Mouse (Mus musculus) MEL (cell line): ENCODE results near the gene Gnaq. TPM values are rescaled to one million over a fixed set of nuclear protein-coding genes. Genes with fewer than 3 reads are reported as not detected.

Experiments
- DNase-seq: peaks from one replicate; pipeline ENCODE4 v3.0.0; 2011; ENCODE audit warnings: low read depth, low spot score
- H3K27ac ChIP-seq: 2 replicates; pipeline ENCODE4 v1.5.1; 2012; ENCODE audit warnings: low read depth, mild to moderate bottlenecking, control low read depth, low read length, moderate library complexity; ENCODE audit not compliant: control insufficient read depth
- H3K27me3 ChIP-seq, 2 experiments: fragments of 150-350 bp in 1 of 2; sonication (generic) in 1 of 2; 2 replicates each; pipeline ENCODE4 v1.6.1; 2012; ENCODE audit warnings: low read length in 2 of 2, mild to moderate bottlenecking in 2 of 2, improper control_type of control experiment in 1 of 2, moderate library complexity in 1 of 2; ENCODE audit not compliant: insufficient read depth in 2 of 2, control insufficient read depth in 1 of 2
- H3K36me3 ChIP-seq, 2 experiments: 2 replicates each; pipeline ENCODE4 v1.6.1; 2012 to 2014; ENCODE audit warnings: low read length in 2 of 2, improper control_type of control experiment in 1 of 2, inconsistent platforms in 1 of 2, mild to moderate bottlenecking in 1 of 2; ENCODE audit not compliant: insufficient read depth in 2 of 2, control insufficient read depth in 1 of 2
- H3K4me1 ChIP-seq, 2 experiments: fragments of 150-350 bp in 1 of 2; sonication (generic) in 1 of 2; 2 replicates each; pipeline ENCODE4 v1.6.1; 2012; ENCODE audit warnings: low read length in 2 of 2, improper control_type of control experiment in 1 of 2, mild to moderate bottlenecking in 1 of 2; ENCODE audit not compliant: insufficient read depth in 2 of 2, control insufficient read depth in 1 of 2
- H3K4me3 ChIP-seq, 2 experiments: fragments of 150-350 bp in 1 of 2; sonication (generic) in 1 of 2; 2 replicates each; pipeline ENCODE4 v1.5.1; 2012; ENCODE audit warnings: low read depth in 2 of 2, low read length in 2 of 2, mild to moderate bottlenecking in 2 of 2, moderate library complexity in 2 of 2, control low read depth in 1 of 2, improper control_type of control experiment in 1 of 2; ENCODE audit not compliant: control insufficient read depth in 1 of 2, insufficient read depth in 1 of 2
- H3K79me2 ChIP-seq: 2 replicates; pipeline ENCODE4 v1.6.1; 2012; ENCODE audit warnings: mild to moderate bottlenecking, low read length, moderate library complexity; ENCODE audit not compliant: control insufficient read depth, poor library complexity, insufficient read depth
- H3K9ac ChIP-seq: 2 replicates; pipeline ENCODE4 v1.6.1; 2012; ENCODE audit warnings: low read depth, mild to moderate bottlenecking, control low read depth, low read length, moderate library complexity; ENCODE audit not compliant: control insufficient read depth, poor library complexity, severe bottlenecking
- H3K9me3 ChIP-seq: fragments of 150-350 bp; sonication (generic); replicated peaks from 2 replicates; pipeline ENCODE4 v1.6.1; 2012; ENCODE audit warnings: mild to moderate bottlenecking, low read length, improper control_type of control experiment, moderate library complexity; ENCODE audit not compliant: insufficient read depth
- BHLHE40 ChIP-seq: IDR thresholded peaks from 2 replicates; pipeline ENCODE4 v1.6.1; 2012; ENCODE audit warnings: low read depth, mild to moderate bottlenecking, inconsistent platforms, low read length, improper control_type of control experiment, borderline replicate concordance
- CHD1 ChIP-seq: IDR thresholded peaks from 2 replicates; pipeline ENCODE4 v1.6.1; 2012; ENCODE audit warnings: low read depth, mild to moderate bottlenecking, inconsistent platforms, low read length, improper control_type of control experiment
- CTCF ChIP-seq, 3 experiments: IDR thresholded peaks in 2 of 3; conservative IDR thresholded peaks in 1 of 3; 2 replicates each; pipeline ENCODE4 v1.5.1; 2011 to 2012; ENCODE audit warnings: low read length in 3 of 3, low read depth in 2 of 3, mild to moderate bottlenecking in 2 of 3, improper control_type of control experiment in 1 of 3, inconsistent platforms in 1 of 3, mixed read lengths in 1 of 3, moderate library complexity in 1 of 3; ENCODE audit not compliant: control insufficient read depth in 1 of 3, insufficient read depth in 1 of 3, poor library complexity in 1 of 3, severe bottlenecking in 1 of 3
- E2F4 ChIP-seq: IDR thresholded peaks from 2 replicates; pipeline ENCODE4 v1.6.1; 2011; ENCODE audit warnings: low read depth, low read length, improper control_type of control experiment, borderline replicate concordance
- ELF1 ChIP-seq: IDR thresholded peaks from 2 replicates; pipeline ENCODE4 v1.6.1; 2014; ENCODE audit warnings: low read depth, mild to moderate bottlenecking, inconsistent platforms, low read length, improper control_type of control experiment, moderate library complexity
- GABPA ChIP-seq: IDR thresholded peaks from 2 replicates; pipeline ENCODE4 v1.6.1; 2012; ENCODE audit warnings: low read depth, mild to moderate bottlenecking, inconsistent platforms, low read length, improper control_type of control experiment, moderate library complexity
- GATA1 ChIP-seq: IDR thresholded peaks from 2 replicates; pipeline ENCODE4 v1.6.1; 2011; ENCODE audit warnings: low read depth, low read length, improper control_type of control experiment
- HCFC1 ChIP-seq: IDR thresholded peaks from 2 replicates; pipeline ENCODE4 v1.6.1; 2012; ENCODE audit warnings: low read depth, mild to moderate bottlenecking, inconsistent platforms, low read length, improper control_type of control experiment, moderate library complexity
- JUND ChIP-seq: IDR thresholded peaks from 2 replicates; pipeline ENCODE4 v1.6.1; 2011; ENCODE audit warnings: low read depth, mild to moderate bottlenecking, improper control_type of control experiment, low read length
- MAX ChIP-seq: IDR thresholded peaks from 2 replicates; pipeline ENCODE4 v1.6.1; 2011; ENCODE audit warnings: low read length, improper control_type of control experiment
- MEF2A ChIP-seq: IDR thresholded peaks from 2 replicates; pipeline ENCODE4 v1.6.1; 2014; ENCODE audit warnings: low read depth, mild to moderate bottlenecking, inconsistent platforms, low read length, improper control_type of control experiment; ENCODE audit not compliant: poor library complexity, insufficient replicate concordance, severe bottlenecking; ENCODE audit errors: extremely low read depth
- MXI1 ChIP-seq: IDR thresholded peaks from 2 replicates; pipeline ENCODE4 v1.6.1; 2011; ENCODE audit warnings: mild to moderate bottlenecking, low read depth, low read length, improper control_type of control experiment
- MYB ChIP-seq: IDR thresholded peaks from 2 replicates; pipeline ENCODE4 v1.6.1; 2011; ENCODE audit warnings: mild to moderate bottlenecking, low read depth, low read length, improper control_type of control experiment
- MYC ChIP-seq: IDR thresholded peaks from 2 replicates; pipeline ENCODE4 v1.6.1; 2011; ENCODE audit warnings: low read depth, mild to moderate bottlenecking, low read length, improper control_type of control experiment, moderate library complexity
- POLR2A ChIP-seq, 2 experiments: IDR thresholded peaks; 2 replicates each; pipeline ENCODE4 v1.6.1; 2011 to 2012; ENCODE audit warnings: low read length in 2 of 2, mild to moderate bottlenecking in 2 of 2, control low read depth in 1 of 2, improper control_type of control experiment in 1 of 2, low read depth in 1 of 2, moderate library complexity in 1 of 2; ENCODE audit not compliant: control insufficient read depth in 1 of 2, insufficient read depth in 1 of 2, poor library complexity in 1 of 2
- POLR2AphosphoS5 ChIP-seq: IDR thresholded peaks from 2 replicates; pipeline ENCODE4 v1.6.1; 2012; ENCODE audit warnings: low read depth, borderline replicate concordance, mild to moderate bottlenecking, inconsistent platforms, low read length, moderate library complexity, mixed read lengths
- RCOR1 ChIP-seq: IDR thresholded peaks from 2 replicates; pipeline ENCODE4 v1.6.1; 2012; ENCODE audit warnings: low read depth, mild to moderate bottlenecking, inconsistent platforms, low read length, improper control_type of control experiment
- SMC3 ChIP-seq: IDR thresholded peaks from 2 replicates; pipeline ENCODE4 v1.6.1; 2011; ENCODE audit warnings: low read depth, low read length, improper control_type of control experiment
- TAL1 ChIP-seq: IDR thresholded peaks from 2 replicates; pipeline ENCODE4 v1.6.1; 2012; ENCODE audit warnings: mild to moderate bottlenecking, inconsistent platforms, low read length, moderate library complexity, mixed read lengths
- TCF12 ChIP-seq: IDR thresholded peaks from 2 replicates; pipeline ENCODE4 v1.6.1; 2014; ENCODE audit warnings: low read depth, mild to moderate bottlenecking, inconsistent platforms, low read length, improper control_type of control experiment, moderate library complexity
- USF2 ChIP-seq, 2 experiments: IDR thresholded peaks; 2 replicates each; pipeline ENCODE4 v1.6.1; 2011 to 2012; ENCODE audit warnings: improper control_type of control experiment in 2 of 2, low read length in 2 of 2, borderline replicate concordance in 1 of 2, inconsistent platforms in 1 of 2, low read depth in 1 of 2, mild to moderate bottlenecking in 1 of 2; ENCODE audit not compliant: insufficient read depth in 1 of 2
- ZC3H11A ChIP-seq: IDR thresholded peaks from 2 replicates; pipeline ENCODE4 v1.6.1; 2012; ENCODE audit warnings: low read depth, mild to moderate bottlenecking, inconsistent platforms, low read length, improper control_type of control experiment
- polyA plus RNA-seq, 2 experiments: library from polyadenylated mRNA; stranded (reverse) in 1 of 2; unstranded in 1 of 2; fragments of >175 nt in 1 of 2; fragments of >200 nt in 1 of 2; gene quantifications; 2 replicates each; pipeline versions ENCODE4 v1.2.1 to v1.2.4; 2012; ENCODE audit warnings: low replicate concordance in 2 of 2, low read depth in 1 of 2; ENCODE audit not compliant: insufficient read length in 2 of 2, insufficient read depth in 1 of 2, missing spikeins in 1 of 2
- total RNA-seq: library from RNA; depleted of rRNA; stranded (reverse); fragments of 300-350 nt; gene quantifications from 2 replicates; pipeline ENCODE4 v1.2.3, GENCODE M21; 2012

Gene Gnaq
- total and polyA plus RNA-seq, 3 experiments = not detected

DNA sequence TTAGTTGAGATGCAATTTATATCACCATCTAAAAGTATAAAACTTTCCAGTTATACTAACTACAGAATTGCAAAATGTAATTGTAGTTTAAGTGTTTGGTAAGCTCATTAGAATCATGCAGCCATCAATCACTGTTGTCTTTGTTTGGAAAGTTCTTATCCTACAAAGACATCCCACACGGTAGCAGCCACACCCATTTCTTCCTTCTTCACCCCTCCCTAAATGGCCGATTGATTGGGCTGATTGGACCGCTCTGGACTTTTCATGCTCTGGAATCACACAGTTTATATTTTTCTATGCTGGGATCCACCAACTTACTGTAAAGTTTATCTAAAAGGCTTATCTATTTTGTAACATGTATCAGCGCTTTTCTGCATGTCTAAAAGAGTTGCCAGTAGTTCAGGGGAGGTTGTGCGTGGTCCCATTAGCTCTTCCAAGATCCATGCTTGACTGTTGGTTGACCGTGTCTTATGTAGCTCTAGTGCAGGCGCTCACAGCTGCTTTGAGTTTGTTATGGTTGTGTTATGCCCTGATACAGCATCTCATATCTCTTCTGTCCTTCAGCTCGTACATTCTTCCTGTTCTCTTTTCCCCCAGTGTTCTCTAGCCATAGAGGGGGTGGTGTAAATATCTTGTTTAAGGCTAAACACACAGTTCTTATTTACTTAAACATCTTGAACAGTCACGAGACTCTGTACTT is 56.6 kb downstream of the Gnaq start:
- DNase-seq = no peak
- H3K27me3 ChIP-seq = peaks cover 0 to 3% of the 10 kb centered on the region in 2 experiments; a peak in 1 of 4 replicates
- H3K4me1 ChIP-seq = no peaks in the 10 kb centered on the region
- no peaks in the 10 kb centered on the region for H3K36me3 ChIP-seq
- no peak overlapping the region for H3K4me3 ChIP-seq
- TF ChIP-seq MXI1 (no peak), SMC3 (no peak), RCOR1 (no peak)
- TF ChIP-seq, all 39 proteins: peak for 0
- H3K9ac ChIP-seq = no peak overlapping the region
- no peaks in the 10 kb centered on the region for H3K9me3 ChIP-seq
- no peak overlapping the region for H3K27ac ChIP-seq
- no peaks in the 10 kb centered on the region for H3K79me2 ChIP-seq

GRCm38 (mm10) chr19:16198162-16198561 is 65.5 kb downstream of the Gnaq start:
- no peak for DNase-seq
- Histone ChIP-seq H3K27ac (no peak overlapping the region), H3K27me3 (peaks cover 4 to 11% of the 10 kb centered on the region in 2 experiments; a peak in 3 of 4 replicates), H3K4me3 (no peak overlapping the region), H3K4me1 (no peaks in the 10 kb centered on the region), H3K36me3 (no peaks in the 10 kb centered on the region), H3K9ac (no peak overlapping the region), H3K9me3 (no peaks in the 10 kb centered on the region), H3K79me2 (no peaks in the 10 kb centered on the region)
- no peak for TF ChIP-seq POLR2A (IDR thresholded peaks at IDR 0.05; ENCODE audit: control insufficient read depth in 1 of 2, insufficient read depth in 1 of 2, low read depth in 1 of 2, low read length in 2 of 2, poor library complexity in 1 of 2)
- TF ChIP-seq POLR2AphosphoS5 = no peak
- TF ChIP-seq MAX = no peak
- TF ChIP-seq MYB = no peak
- no peak for TF ChIP-seq E2F4
- no peak for TF ChIP-seq JUND
- no peak for TF ChIP-seq CTCF (IDR thresholded peaks at IDR 0.05 in 2 of 3, conservative IDR thresholded peaks at IDR 0.05 in 1 of 3; ENCODE audit: control insufficient read depth in 1 of 3, insufficient read depth in 1 of 3, low read depth in 2 of 3, low read length in 3 of 3, poor library complexity in 1 of 3, severe bottlenecking in 1 of 3)
- TF ChIP-seq GABPA = no peak

DNA sequence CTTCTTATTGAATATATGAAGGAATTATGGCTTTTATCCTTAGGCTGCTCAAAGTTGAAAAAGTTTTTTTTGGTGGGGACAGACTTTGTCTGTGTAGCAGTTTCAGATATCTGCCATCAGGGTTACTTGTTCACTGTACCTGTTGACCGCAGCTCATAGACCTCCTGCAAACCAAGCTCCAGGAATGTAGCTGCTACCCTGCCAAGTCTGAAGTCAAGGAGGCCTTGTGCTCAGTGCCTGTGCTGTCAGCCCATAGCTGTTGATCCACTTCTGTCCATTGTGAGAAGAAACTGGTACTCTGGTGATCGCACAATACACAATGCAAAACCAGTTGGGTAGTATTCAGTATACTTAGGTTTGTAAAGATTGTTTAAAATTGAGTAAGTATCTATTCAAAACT is 68.7 kb downstream of the Gnaq start:
- no peak for DNase-seq
- Histone ChIP-seq H3K36me3 (no peaks in the 10 kb centered on the region), H3K4me3 (no peak overlapping the region), H3K79me2 (no peaks in the 10 kb centered on the region), H3K27ac (no peak overlapping the region), H3K27me3 (peaks cover 3 to 9% of the 10 kb centered on the region in 2 experiments), H3K4me1 (no peaks in the 10 kb centered on the region), H3K9me3 (no peaks in the 10 kb centered on the region), H3K9ac (no peak overlapping the region)
- TF ChIP-seq ZC3H11A (no peak), TAL1 (no peak), CHD1 (no peak), JUND (no peak), HCFC1 (no peak), POLR2AphosphoS5 (no peak), GATA1 (no peak), MYC (no peak), BHLHE40 (no peak), ELF1 (no peak), MYB (no peak), TCF12 (no peak), USF2 (IDR thresholded peaks at IDR 0.05; ENCODE audit: borderline replicate concordance in 1 of 2, insufficient read depth in 1 of 2, low read depth in 1 of 2, low read length in 2 of 2) (no peak), MEF2A (no peak), E2F4 (no peak)
